Mouse (Mus musculus): Measurements from ENCODE around the gene 1600015I10Rik.

The 1600015I10Rik gene

DNA sequence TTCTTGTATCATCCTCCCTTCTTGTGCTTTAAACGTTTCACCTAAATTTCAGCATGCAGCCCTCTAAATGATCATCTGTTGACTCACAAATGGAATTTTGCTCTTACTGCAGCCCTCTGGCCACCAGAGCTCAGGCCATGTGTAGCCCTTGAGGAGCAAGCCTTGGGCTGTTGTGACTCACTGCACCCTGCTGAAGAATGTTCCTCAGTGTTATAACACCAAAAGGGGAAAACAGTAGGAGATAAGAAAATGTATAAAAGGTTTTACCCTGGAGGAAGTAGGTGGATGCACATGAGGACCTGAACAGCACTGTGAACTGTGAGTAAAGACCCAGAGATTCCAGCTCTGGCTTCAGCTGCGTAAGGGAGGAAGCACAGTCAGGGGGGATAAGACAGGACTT is 45.0 kb downstream of the 1600015I10Rik start, which contains the start of gene Doxl2:
Gene Doxl2, plus strand, starts transcription at position 301 of the 400 bp plus-strand sequence.
- no peak for DNase-seq

DNA sequence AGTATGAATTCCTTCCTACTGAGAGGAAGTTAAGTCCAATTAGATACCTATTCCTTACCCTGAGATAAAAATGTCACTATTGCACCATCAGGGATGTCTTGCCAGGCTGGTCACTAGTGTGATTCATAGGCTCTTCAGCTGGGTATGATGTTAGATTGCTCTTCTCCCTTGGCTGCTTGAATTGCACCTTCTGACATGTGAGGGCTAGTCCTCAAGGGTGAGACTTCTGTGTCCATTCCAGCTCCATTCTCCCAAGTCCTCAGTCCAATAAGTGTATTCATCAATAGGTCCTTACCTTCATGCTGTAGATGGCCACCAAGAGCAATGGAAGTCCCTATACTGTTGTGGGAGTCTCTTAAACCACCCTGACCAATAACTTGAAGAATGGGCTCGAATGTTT is 49.9 kb downstream of the 1600015I10Rik start:
- DNase-seq = no peak

DNA sequence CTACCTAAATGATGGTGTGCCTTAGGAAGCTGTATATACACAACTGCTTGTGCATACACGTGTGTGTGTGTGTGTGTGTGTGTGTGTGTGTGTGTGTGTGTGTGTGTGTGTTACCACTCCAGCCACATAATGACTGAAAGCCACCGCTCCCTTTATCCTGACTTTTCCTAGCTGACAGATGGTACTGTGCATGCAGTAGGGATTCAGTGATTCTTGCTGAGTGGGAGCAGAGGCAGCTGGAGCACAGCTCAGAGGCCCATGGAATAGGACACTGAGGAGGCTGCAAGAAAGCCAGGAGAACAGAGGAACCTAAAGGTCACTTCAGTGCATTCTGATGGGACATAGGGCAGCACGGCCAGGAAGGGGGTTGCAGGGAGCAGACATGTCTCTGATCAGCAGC is 52.6 kb downstream of the 1600015I10Rik start:
- no peak for DNase-seq

Data from retina, postnatal 1 day (tissue).